Mouse (Mus musculus): ENCODE measurements at regions not wholly inside any gene's neighbourhood (a gene's known extent, or its start where the extent isn't known, plus 50 kb on each side); places are given as distances from the start of the nearest gene placed in this dataset.

- Histone ChIP-seq H3K27me3 (ENCODE audit: control insufficient read depth in 1 of 2, insufficient read depth in 2 of 2, low read length in 2 of 2) (no peaks in the 10 kb centered on the region), H3K27ac (ENCODE audit: control insufficient read depth, low read depth, low read length) (peak overlapping the region; percentile 78), H3K36me3 (ENCODE audit: control insufficient read depth in 1 of 2, insufficient read depth in 2 of 2, low read length in 2 of 2) (peaks cover 0 to 76% of the 10 kb centered on the region in 2 experiments; a peak in 3 of 4 replicates), H3K4me1 (ENCODE audit: control insufficient read depth in 1 of 2, insufficient read depth in 2 of 2, low read length in 2 of 2) (peaks cover 29 to 74% of the 10 kb centered on the region in 2 experiments), H3K79me2 (ENCODE audit: control insufficient read depth, insufficient read depth, low read length, poor library complexity) (peaks cover 4% of the 10 kb centered on the region; the same call in 1 of the 2 replicates), H3K9ac (ENCODE audit: control insufficient read depth, low read depth, low read length, poor library complexity, severe bottlenecking) (no peak overlapping the region), H3K4me3 (ENCODE audit: control insufficient read depth in 1 of 2, insufficient read depth in 1 of 2, low read depth in 2 of 2, low read length in 2 of 2) (no peak overlapping the region), H3K9me3 (replicated peaks; ENCODE audit: insufficient read depth, low read length) (no peaks in the 10 kb centered on the region)
- no peak for DNase-seq (ENCODE audit: low read depth, low spot score)
- TF ChIP-seq TAL1 (IDR thresholded peaks at IDR 0.05; ENCODE audit: low read length) (no peak), RAD21 (IDR thresholded peaks at IDR 0.05; ENCODE audit: low read depth, low read length) (no peak), RCOR1 (IDR thresholded peaks at IDR 0.05; ENCODE audit: low read depth, low read length) (no peak), ZNF384 (IDR thresholded peaks at IDR 0.05; ENCODE audit: low read depth, low read length) (no peak), POLR2AphosphoS5 (IDR thresholded peaks at IDR 0.05; ENCODE audit: borderline replicate concordance, low read depth, low read length) (no peak), SIN3A (IDR thresholded peaks at IDR 0.05; ENCODE audit: low read length) (no peak), MXI1 (IDR thresholded peaks at IDR 0.05; ENCODE audit: low read depth, low read length) (no peak), JUND (IDR thresholded peaks at IDR 0.05; ENCODE audit: low read depth, low read length) (no peak)
Measured at GRCm38 (mm10) chr15:36873884-36874243, 133.7 kb downstream of the Zfp706 start.

GRCm38 (mm10) chr15:36873058-36873883 is 134.3 kb downstream of the Zfp706 start:
- Histone ChIP-seq H3K4me3 (ENCODE audit: control insufficient read depth in 1 of 2, insufficient read depth in 1 of 2, low read depth in 2 of 2, low read length in 2 of 2) (no peak overlapping the region), H3K4me1 (ENCODE audit: control insufficient read depth in 1 of 2, insufficient read depth in 2 of 2, low read length in 2 of 2) (peaks cover 25 to 70% of the 10 kb centered on the region in 2 experiments), H3K27me3 (ENCODE audit: control insufficient read depth in 1 of 2, insufficient read depth in 2 of 2, low read length in 2 of 2) (no peaks in the 10 kb centered on the region), H3K9ac (ENCODE audit: control insufficient read depth, low read depth, low read length, poor library complexity, severe bottlenecking) (peak overlapping the region; percentile 3; the same call in 1 of the 2 replicates), H3K9me3 (replicated peaks; ENCODE audit: insufficient read depth, low read length) (no peaks in the 10 kb centered on the region), H3K36me3 (ENCODE audit: control insufficient read depth in 1 of 2, insufficient read depth in 2 of 2, low read length in 2 of 2) (peaks cover 0 to 70% of the 10 kb centered on the region in 2 experiments; a peak in 3 of 4 replicates), H3K79me2 (ENCODE audit: control insufficient read depth, insufficient read depth, low read length, poor library complexity) (peaks cover 3% of the 10 kb centered on the region; the same call in 1 of the 2 replicates), H3K27ac (ENCODE audit: control insufficient read depth, low read depth, low read length) (peak overlapping the region; percentile 78)
- no peak for TF ChIP-seq RAD21 (IDR thresholded peaks at IDR 0.05; ENCODE audit: low read depth, low read length)
- no peak for TF ChIP-seq TAL1 (IDR thresholded peaks at IDR 0.05; ENCODE audit: low read length)
- TF ChIP-seq RCOR1 (IDR thresholded peaks at IDR 0.05; ENCODE audit: low read depth, low read length), result peak; percentile 39
- peak; percentile 59; the same call in 1 of the 2 replicates for TF ChIP-seq ZNF384 (IDR thresholded peaks at IDR 0.05; ENCODE audit: low read depth, low read length)
- peak in 1 of 2 experiments; percentile 23; a peak in 1 of 4 replicates for TF ChIP-seq EP300 (IDR thresholded peaks at IDR 0.05; ENCODE audit: low read depth in 1 of 2, low read length in 2 of 2)
- no peak for TF ChIP-seq TBP (IDR thresholded peaks at IDR 0.05; ENCODE audit: low read depth, low read length)
- DNase-seq (ENCODE audit: low read depth, low spot score), result peak; percentile 76

- no peak overlapping the region for H3K4me3 ChIP-seq (ENCODE audit: control insufficient read depth in 1 of 2, insufficient read depth in 1 of 2, low read depth in 2 of 2, low read length in 2 of 2)
- H3K36me3 ChIP-seq (ENCODE audit: control insufficient read depth in 1 of 2, insufficient read depth in 2 of 2, low read length in 2 of 2), result peaks cover 0 to 64% of the 10 kb centered on the region in 2 experiments; a peak in 3 of 4 replicates
- H3K9me3 ChIP-seq (replicated peaks; ENCODE audit: insufficient read depth, low read length), result no peaks in the 10 kb centered on the region
- H3K27me3 ChIP-seq (ENCODE audit: control insufficient read depth in 1 of 2, insufficient read depth in 2 of 2, low read length in 2 of 2), result no peaks in the 10 kb centered on the region
- peaks cover 25 to 67% of the 10 kb centered on the region in 2 experiments for H3K4me1 ChIP-seq (ENCODE audit: control insufficient read depth in 1 of 2, insufficient read depth in 2 of 2, low read length in 2 of 2)
- no peaks in the 10 kb centered on the region for H3K79me2 ChIP-seq (ENCODE audit: control insufficient read depth, insufficient read depth, low read length, poor library complexity)
- H3K9ac ChIP-seq (ENCODE audit: control insufficient read depth, low read depth, low read length, poor library complexity, severe bottlenecking), result no peak overlapping the region
- peak; percentile 82 for DNase-seq (ENCODE audit: low read depth, low spot score)
- peak overlapping the region; percentile 82 for H3K27ac ChIP-seq (ENCODE audit: control insufficient read depth, low read depth, low read length)
- TF ChIP-seq SIN3A (IDR thresholded peaks at IDR 0.05; ENCODE audit: low read length), result peak; percentile 88
- TF ChIP-seq ZMIZ1 (IDR thresholded peaks at IDR 0.05; ENCODE audit: low read depth, low read length), result no peak
- TF ChIP-seq MXI1 (IDR thresholded peaks at IDR 0.05; ENCODE audit: low read depth, low read length), result 0 out of 2 replicates have a peak, but pooled peaks have one; percentile 16
- TF ChIP-seq ETS1 (IDR thresholded peaks at IDR 0.05; ENCODE audit: low read depth, low read length), result peak; percentile 87
- TF ChIP-seq TAL1 (IDR thresholded peaks at IDR 0.05; ENCODE audit: low read length), result 0 out of 2 replicates have a peak, but pooled peaks have one; percentile 7
- no peak for TF ChIP-seq UBTF (IDR thresholded peaks at IDR 0.05; ENCODE audit: borderline replicate concordance, insufficient read depth, low read depth, low read length)
- TF ChIP-seq EP300 (IDR thresholded peaks at IDR 0.05; ENCODE audit: low read depth in 1 of 2, low read length in 2 of 2), result peak; percentile 95 to 97
- TF ChIP-seq MAFK (IDR thresholded peaks at IDR 0.05; ENCODE audit: borderline replicate concordance, low read depth, low read length), result no peak
- TF ChIP-seq ZKSCAN1 (IDR thresholded peaks at IDR 0.05; ENCODE audit: low read depth, low read length), result no peak
- TF ChIP-seq MYB (IDR thresholded peaks at IDR 0.05; ENCODE audit: low read depth, low read length), result peak; percentile 92
- TF ChIP-seq ZC3H11A (IDR thresholded peaks at IDR 0.05; ENCODE audit: low read depth, low read length), result no peak
- TF ChIP-seq MAZ (IDR thresholded peaks at IDR 0.05; ENCODE audit: low read depth, low read length), result no peak
- TF ChIP-seq USF1 (IDR thresholded peaks at IDR 0.05; ENCODE audit: low read depth, low read length), result no peak
- TF ChIP-seq TCF12 (IDR thresholded peaks at IDR 0.05; ENCODE audit: low read depth, low read length), result peak; percentile 81
- 0 out of 4 replicates have a peak, but pooled peaks of 1 of the 2 experiments have one; percentile 26 for TF ChIP-seq POLR2A (IDR thresholded peaks at IDR 0.05; ENCODE audit: control insufficient read depth in 1 of 2, insufficient read depth in 1 of 2, low read depth in 1 of 2, low read length in 2 of 2, poor library complexity in 1 of 2)
- TF ChIP-seq GATA1 (IDR thresholded peaks at IDR 0.05; ENCODE audit: low read depth, low read length), result peak; percentile 98
Measured at GRCm38 (mm10) chr15:36872566-36872965, 135.0 kb downstream of the Zfp706 start.

Measured in MEL (cell line).